8 mouse cellular contexts compared by ENCODE assay signal in genomic region chr1:165320141-165320934, GRCm38 (mm10). TPM values are rescaled to one million over a fixed set of nuclear protein-coding genes. Genes with fewer than 3 reads are reported as not detected.
DNase-seq lines count a peak whose midpoint lies in the region; ATAC-seq lines count a peak whose summit lies in the region.

No protein-coding gene starts in this region.

- no peak overlapping the region for H3K9ac ChIP-seq in hindbrain, embryonic 11.5 days (ENCODE audit: low read depth, low read length)

- H3K4me2 ChIP-seq in hindbrain, embryonic 11.5 days (replicated peaks; ENCODE audit: low read depth, low read length) = no peak overlapping the region

- 0 out of 2 replicates have a peak, but pooled peaks cover 4% of the 10 kb centered on the region for H3K36me3 ChIP-seq in hindbrain, embryonic 11.5 days (ENCODE audit: control insufficient read depth, insufficient read depth, low read length)

- H3K27ac ChIP-seq in hindbrain, embryonic 11.5 days (ENCODE audit: low read depth, low read length) = no peak overlapping the region

- DNase-seq in MN1 (ENCODE audit: low spot score) = peak; percentile 79
- peak; percentile 59 for DNase-seq in cerebellum, adult 8-10 months
- DNase-seq in frontal cortex, postnatal 14 days (ENCODE audit: low spot score in 2 of 2) = peak; percentile 48 to 57
- DNase-seq in hindbrain, embryonic 11.5 days (ENCODE audit: low spot score) = peak; percentile 82
- DNase-seq in layer of hippocampus, adult 9-11 months = peak; percentile 73
- peak; percentile 92 for DNase-seq in lung, postnatal 10 days
- DNase-seq in right cerebral cortex, adult 18-20 months = peak; percentile 70
- peak; percentile 62 to 72 for DNase-seq in urinary bladder, adult 18-20 months (ENCODE audit: low spot score in 2 of 2)

- WGBS in hindbrain, embryonic 11.5 days = 42% methylated on average over 10 of the region's 10 CpGs

- no peaks in the 10 kb centered on the region for H3K27me3 ChIP-seq in hindbrain, embryonic 11.5 days (ENCODE audit: control insufficient read depth, insufficient read depth, low read length)

- peak; percentile 76 for ATAC-seq in hindbrain, embryonic 11.5 days (ENCODE audit: low FRiP score)

- H3K4me3 ChIP-seq in hindbrain, embryonic 11.5 days (ENCODE audit: low read depth, low read length) = no peak overlapping the region

- no peaks in the 10 kb centered on the region for H3K4me1 ChIP-seq in hindbrain, embryonic 11.5 days (replicated peaks; ENCODE audit: control insufficient read depth, insufficient read depth, low read length)

- no peaks in the 10 kb centered on the region for H3K9me3 ChIP-seq in hindbrain, embryonic 11.5 days (ENCODE audit: control insufficient read depth, low read length)

RNA-seq across cellular contexts. Expression of gene Gpr161, which starts 24.7 kb away (rescaled TPM):
- polyA plus RNA-seq in hindbrain, embryonic 11.5 days (2014; fragmentation: Nextera tagmentation; extraction: Ambion mirVana) = 2.6 and 3.3 TPM in 2 replicates
